Mouse (Mus musculus) CH12.LX (cell line): Measurements from ENCODE around the gene Olfr374. TPM values are rescaled to one million over a fixed set of nuclear protein-coding genes. Genes with fewer than 3 reads are reported as not detected.

Source experiments
- DNase-seq: peaks from one replicate; pipeline ENCODE4 v3.0.0-alpha.2; 2013; ENCODE audit errors: extremely low read depth
- H3K27ac ChIP-seq: 2 replicates; pipeline ENCODE4 v1.5.1; 2012; ENCODE audit warnings: low read depth, mild to moderate bottlenecking, control low read depth, moderate library complexity; ENCODE audit not compliant: insufficient read depth
- H3K27me3 ChIP-seq: replicated peaks from 2 replicates; pipeline ENCODE3; 2012; ENCODE audit warnings: inconsistent platforms
- H3K36me3 ChIP-seq, 2 experiments: replicated peaks in 1 of 2; 2 replicates each; pipeline versions ENCODE3 to v1.6.1; 2012; ENCODE audit warnings: inconsistent platforms in 1 of 2, low read length in 1 of 2, mild to moderate bottlenecking in 1 of 2, mixed read lengths in 1 of 2, moderate library complexity in 1 of 2; ENCODE audit not compliant: control insufficient read depth in 1 of 2, insufficient read depth in 1 of 2
- H3K4me1 ChIP-seq, 2 experiments: 2 replicates each; pipeline ENCODE4 v1.6.1; 2012; ENCODE audit warnings: inconsistent platforms in 1 of 2, moderate library complexity in 1 of 2; ENCODE audit not compliant: insufficient read depth in 2 of 2, control insufficient read depth in 1 of 2
- H3K4me2 ChIP-seq: 2 replicates; pipeline ENCODE4 v1.6.1; 2012; ENCODE audit warnings: low read depth, mild to moderate bottlenecking, control low read depth; ENCODE audit not compliant: poor library complexity, insufficient read depth, severe bottlenecking
- H3K4me3 ChIP-seq, 3 experiments: fragments of 150-350 bp in 1 of 3; sonication (generic) in 1 of 3; replicated peaks in 1 of 3; 2 replicates each; pipeline versions ENCODE3 to v1.5.1; 2011 to 2012; ENCODE audit warnings: low read depth in 2 of 3, low read length in 2 of 3, mild to moderate bottlenecking in 2 of 3, moderate library complexity in 2 of 3, control low read depth in 1 of 3, improper control_type of control experiment in 1 of 3, inconsistent platforms in 1 of 3, mixed read lengths in 1 of 3; ENCODE audit not compliant: poor library complexity in 1 of 3
- H3K79me2 ChIP-seq: replicated peaks from 2 replicates; pipeline ENCODE4 v1.6.1; 2012; ENCODE audit warnings: mild to moderate bottlenecking, moderate library complexity; ENCODE audit not compliant: control insufficient read depth, poor library complexity, insufficient read depth, severe bottlenecking; ENCODE audit errors: extremely low read depth
- H3K9ac ChIP-seq: 2 replicates; pipeline ENCODE4 v1.6.1; 2012; ENCODE audit warnings: low read depth, mild to moderate bottlenecking, control low read depth, moderate library complexity; ENCODE audit not compliant: insufficient read depth
- H3K9me3 ChIP-seq: replicated peaks from 2 replicates; pipeline ENCODE3; 2012; ENCODE audit warnings: low read length, inconsistent platforms, mixed read lengths
- CHD1 ChIP-seq: IDR thresholded peaks from 2 replicates; pipeline ENCODE4 v1.6.1; 2012; ENCODE audit warnings: low read depth, low read length, improper control_type of control experiment, inconsistent platforms
- ELF1 ChIP-seq: IDR thresholded peaks from 2 replicates; pipeline ENCODE4 v1.6.1; 2014; ENCODE audit warnings: low read depth, mild to moderate bottlenecking, inconsistent platforms, low read length, improper control_type of control experiment
- EP300 ChIP-seq: IDR thresholded peaks from 2 replicates; pipeline ENCODE4 v1.6.1; 2011; ENCODE audit warnings: low read length, improper control_type of control experiment
- GABPA ChIP-seq: IDR thresholded peaks from 2 replicates; pipeline ENCODE4 v1.6.1; 2012; ENCODE audit warnings: low read depth, low read length, improper control_type of control experiment, inconsistent platforms; ENCODE audit not compliant: insufficient replicate concordance
- HCFC1 ChIP-seq: IDR thresholded peaks from 2 replicates; pipeline ENCODE4 v1.6.1; 2012; ENCODE audit warnings: low read depth, mild to moderate bottlenecking, inconsistent platforms, low read length, improper control_type of control experiment
- IRF4 ChIP-seq: IDR thresholded peaks from 2 replicates; pipeline ENCODE4 v1.6.1; 2014; ENCODE audit warnings: low read depth, mild to moderate bottlenecking, inconsistent platforms, low read length, improper control_type of control experiment
- JUN ChIP-seq: IDR thresholded peaks from 2 replicates; pipeline ENCODE4 v1.6.1; 2011; ENCODE audit warnings: low read depth, mild to moderate bottlenecking, low read length, improper control_type of control experiment, moderate library complexity; ENCODE audit not compliant: insufficient read depth
- MAFK ChIP-seq: IDR thresholded peaks from 2 replicates; pipeline ENCODE4 v1.6.1; 2011; ENCODE audit warnings: low read length, improper control_type of control experiment; ENCODE audit not compliant: insufficient replicate concordance
- MAX ChIP-seq: IDR thresholded peaks from 2 replicates; pipeline ENCODE4 v1.6.1; 2011; ENCODE audit warnings: low read length, improper control_type of control experiment
- MEF2A ChIP-seq: IDR thresholded peaks from 2 replicates; pipeline ENCODE4 v1.6.1; 2014; ENCODE audit warnings: low read depth, mild to moderate bottlenecking, inconsistent platforms, low read length, improper control_type of control experiment, borderline replicate concordance
- MYC ChIP-seq: IDR thresholded peaks from 2 replicates; pipeline ENCODE4 v1.6.1; 2011; ENCODE audit warnings: low read depth, mild to moderate bottlenecking, improper control_type of control experiment, low read length
- NRF1 ChIP-seq: IDR thresholded peaks from 2 replicates; pipeline ENCODE4 v1.6.1; 2014; ENCODE audit warnings: low read depth, mild to moderate bottlenecking, inconsistent platforms, low read length, improper control_type of control experiment, moderate library complexity
- PAX5 ChIP-seq: IDR thresholded peaks from 2 replicates; pipeline ENCODE4 v1.6.1; 2012; ENCODE audit warnings: low read length, inconsistent platforms, mixed read lengths
- POLR2A ChIP-seq: IDR thresholded peaks from 2 replicates; pipeline ENCODE4 v1.6.1; 2011; ENCODE audit warnings: low read depth, mild to moderate bottlenecking, improper control_type of control experiment, low read length
- RAD21 ChIP-seq: IDR thresholded peaks from 2 replicates; pipeline ENCODE4 v1.6.1; 2011; ENCODE audit warnings: low read depth, mild to moderate bottlenecking, low read length, improper control_type of control experiment, moderate library complexity
- TCF12 ChIP-seq: IDR thresholded peaks from 2 replicates; pipeline ENCODE4 v1.6.1; 2014; ENCODE audit warnings: low read depth, mild to moderate bottlenecking, inconsistent platforms, low read length, improper control_type of control experiment
- UBTF ChIP-seq: IDR thresholded peaks from 2 replicates; pipeline ENCODE4 v1.6.1; 2012; ENCODE audit warnings: low read depth, mild to moderate bottlenecking, inconsistent platforms, low read length, improper control_type of control experiment, moderate library complexity
- USF1 ChIP-seq: IDR thresholded peaks from 2 replicates; pipeline ENCODE4 v1.6.1; 2014; ENCODE audit warnings: low read depth, mild to moderate bottlenecking, inconsistent platforms, low read length, improper control_type of control experiment
- dilution Hi-C: fragments of 300-500 bp; cut with MboI; formaldehyde crosslinking; loops from 2 replicates; pipeline ENCODE4 v1.14.3; 2020; ENCODE audit warnings: low sequenced_read_pairs; ENCODE audit not compliant: extremely low pct_unique_long_range_greater_than_20kb, extremely low pct_ligation_motif_present
- in situ Hi-C: fragments of 300-500 bp; cut with MboI; formaldehyde crosslinking; loops from 3 replicates; pipeline ENCODE4 v1.14.3; 2019; ENCODE audit warnings: low sequenced_read_pairs, low pct_ligation_motif_present, low pct_unique_long_range_greater_than_20kb, mixed read lengths
- polyA plus RNA-seq: library from polyadenylated mRNA; unstranded; fragments of >175 nt; gene quantifications from 2 replicates; pipeline ENCODE4 v1.2.1, GENCODE M21; 2012; ENCODE audit warnings: low read depth; ENCODE audit not compliant: insufficient read length
- total RNA-seq, 2 experiments: library from RNA; depleted of rRNA; stranded (reverse); fragments of 300-350 nt in 1 of 2; fragments of >200 nt in 1 of 2; gene quantifications; 2 replicates each; pipeline ENCODE4 v1.2.3; 2012 to 2014

Olfr374 gene
- total and polyA plus RNA-seq, 3 experiments, result not detected

- H3K4me2 ChIP-seq, result no peak overlapping the region
- no peak overlapping the region for H3K9ac ChIP-seq
- H3K27ac ChIP-seq, result no peak overlapping the region
- no peak for DNase-seq
- TF ChIP-seq POLR2A, result no peak
- TF ChIP-seq PAX5, result no peak
- TF ChIP-seq JUN, result no peak
- TF ChIP-seq UBTF, result no peak
- no peak for TF ChIP-seq ELF1
- TF ChIP-seq MEF2A, result no peak
- TF ChIP-seq GABPA, result no peak
- TF ChIP-seq NRF1, result no peak
- TF ChIP-seq MAX, result no peak
- TF ChIP-seq HCFC1, result no peak
- no peak for TF ChIP-seq IRF4
- TF ChIP-seq RAD21, result no peak
- H3K9me3 ChIP-seq, result peaks cover 3% of the 10 kb centered on the region
- H3K4me1 ChIP-seq, result peaks cover under 1 to 31% of the 10 kb centered on the region in 2 experiments; a peak in 3 of 4 replicates
- no peaks in the 10 kb centered on the region for H3K27me3 ChIP-seq
- peaks cover 0 to 2% of the 10 kb centered on the region in 2 experiments for H3K36me3 ChIP-seq
- no peak overlapping the region for H3K4me3 ChIP-seq
- dilution Hi-C loops, result no loop called here
- H3K79me2 ChIP-seq, result peaks cover 13% of the 10 kb centered on the region
- in situ Hi-C loops, result no loop called here
Observed at GRCm38 (mm10) chr8:72132891-72133290, 26.1 kb downstream of the Olfr374 start.

- H3K4me1 ChIP-seq, result peaks cover 5 to 38% of the 10 kb centered on the region in 2 experiments; a peak in 3 of 4 replicates
- no peak overlapping the region for H3K4me3 ChIP-seq
- H3K9ac ChIP-seq, result no peak overlapping the region
- H3K4me2 ChIP-seq, result no peak overlapping the region
- no peaks in the 10 kb centered on the region for H3K9me3 ChIP-seq
- H3K79me2 ChIP-seq, result peaks cover 19% of the 10 kb centered on the region
- dilution Hi-C loops, result no loop called here
- TF ChIP-seq MAFK, result no peak
- no peak for TF ChIP-seq EP300
- TF ChIP-seq ELF1, result no peak
- TF ChIP-seq MYC, result no peak
- TF ChIP-seq CHD1, result no peak
- TF ChIP-seq USF1, result no peak
- TF ChIP-seq TCF12, result no peak
- no peak for TF ChIP-seq MAX
- no peak for TF ChIP-seq POLR2A
- H3K36me3 ChIP-seq, result peaks cover 2 to 8% of the 10 kb centered on the region in 2 experiments
- no peaks in the 10 kb centered on the region for H3K27me3 ChIP-seq
- no peak overlapping the region for H3K27ac ChIP-seq
- no peak for DNase-seq
- in situ Hi-C loops, result no loop called here
Observed at GRCm38 (mm10) chr8:72133507-72133906, 26.7 kb downstream of the Olfr374 start.
